Mouse (Mus musculus): ENCODE measurements around the gene Radil. TPM values are rescaled to one million over a fixed set of nuclear protein-coding genes. Genes with fewer than 3 reads are reported as not detected.

Radil gene
- polyA plus RNA-seq, 1 experiment from 2014 or later, result 5.1 TPM

- Histone ChIP-seq H3K9me3 (no peaks in the 10 kb centered on the region), H3K27ac (replicated peaks) (no peak overlapping the region), H3K4me3 (no peak overlapping the region), H3K27me3 (replicated peaks; ENCODE audit: low read depth, poor library complexity, severe bottlenecking) (no peaks in the 10 kb centered on the region), H3K4me1 (peaks cover 38% of the 10 kb centered on the region), H3K36me3 (replicated peaks) (peaks cover 71% of the 10 kb centered on the region)
- no peak for DNase-seq (ENCODE audit: low spot score)
- 93% methylated on average over 9 of the region's 9 CpGs for WGBS
Observed at GRCm38 (mm10) chr5:142450846-142451245, 100.1 kb downstream of the Radil start.

GRCm38 (mm10) chr5:142448623-142449022, 102.3 kb downstream of the Radil start:
- no peaks in the 10 kb centered on the region for H3K9me3 ChIP-seq
- 52% methylated on average over 12 of the region's 12 CpGs for WGBS
- H3K27ac ChIP-seq (replicated peaks), result peak overlapping the region; percentile 81
- no peaks in the 10 kb centered on the region for H3K27me3 ChIP-seq (replicated peaks; ENCODE audit: low read depth, poor library complexity, severe bottlenecking)
- no peak overlapping the region for H3K4me3 ChIP-seq
- H3K36me3 ChIP-seq (replicated peaks), result peaks cover 49% of the 10 kb centered on the region
- no peak for DNase-seq (ENCODE audit: low spot score)
- peaks cover 60% of the 10 kb centered on the region for H3K4me1 ChIP-seq

- H3K4me3 ChIP-seq, result peak overlapping the region; percentile 29; the same call in 1 of the 2 replicates
- peak; percentile 94 for DNase-seq (ENCODE audit: low spot score)
- H3K4me1 ChIP-seq, result peaks cover 66% of the 10 kb centered on the region
- H3K27me3 ChIP-seq (replicated peaks; ENCODE audit: low read depth, poor library complexity, severe bottlenecking), result no peaks in the 10 kb centered on the region
- H3K27ac ChIP-seq (replicated peaks), result peak overlapping the region; percentile 81
- peaks cover 43% of the 10 kb centered on the region for H3K36me3 ChIP-seq (replicated peaks)
- H3K9me3 ChIP-seq, result no peaks in the 10 kb centered on the region
- 9% methylated on average over 9 of the region's 9 CpGs for WGBS
Observed at GRCm38 (mm10) chr5:142448076-142448475, 102.8 kb downstream of the Radil start.

- peaks cover 22% of the 10 kb centered on the region for H3K36me3 ChIP-seq (replicated peaks)
- H3K27me3 ChIP-seq (replicated peaks; ENCODE audit: low read depth, poor library complexity, severe bottlenecking), result 0 out of 2 replicates have a peak, but pooled peaks cover 3% of the 10 kb centered on the region
- peak overlapping the region; percentile 72 for H3K27ac ChIP-seq (replicated peaks)
- peak; percentile 39 for DNase-seq (ENCODE audit: low spot score)
- peaks cover 76% of the 10 kb centered on the region for H3K4me1 ChIP-seq
- no peak overlapping the region for H3K4me3 ChIP-seq
- 40% methylated on average over 8 of the region's 8 CpGs for WGBS
- no peaks in the 10 kb centered on the region for H3K9me3 ChIP-seq
Observed at GRCm38 (mm10) chr5:142445709-142446108, 105.2 kb downstream of the Radil start.

GRCm38 (mm10) chr5:142444791-142445531, 105.9 kb downstream of the Radil start:
- no peak for DNase-seq (ENCODE audit: low spot score)
- no peak overlapping the region for H3K4me3 ChIP-seq
- 73% methylated on average over 11 of the region's 11 CpGs for WGBS
- H3K9me3 ChIP-seq, result no peaks in the 10 kb centered on the region
- peak overlapping the region; percentile 72 for H3K27ac ChIP-seq (replicated peaks)
- peaks cover 83% of the 10 kb centered on the region for H3K4me1 ChIP-seq
- H3K27me3 ChIP-seq (replicated peaks; ENCODE audit: low read depth, poor library complexity, severe bottlenecking), result 0 out of 2 replicates have a peak, but pooled peaks cover 3% of the 10 kb centered on the region
- H3K36me3 ChIP-seq (replicated peaks), result peaks cover 14% of the 10 kb centered on the region

- Histone ChIP-seq H3K4me3 (no peak overlapping the region), H3K9me3 (no peaks in the 10 kb centered on the region), H3K27me3 (replicated peaks; ENCODE audit: low read depth, poor library complexity, severe bottlenecking) (0 out of 2 replicates have a peak, but pooled peaks cover 3% of the 10 kb centered on the region), H3K36me3 (replicated peaks) (peaks cover 5% of the 10 kb centered on the region), H3K27ac (replicated peaks) (0 out of 2 replicates have a peak overlapping the region, but pooled peaks have one; percentile 11), H3K4me1 (peaks cover 93% of the 10 kb centered on the region)
- WGBS, result 74% methylated on average over 14 of the region's 14 CpGs
- DNase-seq (ENCODE audit: low spot score), result no peak
Observed at GRCm38 (mm10) chr5:142443994-142444393, 106.9 kb downstream of the Radil start.

GRCm38 (mm10) chr5:142443514-142443913, 107.4 kb downstream of the Radil start:
- no peak for DNase-seq (ENCODE audit: low spot score)
- Histone ChIP-seq H3K36me3 (replicated peaks) (peaks cover 5% of the 10 kb centered on the region), H3K27me3 (replicated peaks; ENCODE audit: low read depth, poor library complexity, severe bottlenecking) (0 out of 2 replicates have a peak, but pooled peaks cover 3% of the 10 kb centered on the region), H3K4me3 (no peak overlapping the region), H3K4me1 (peaks cover 93% of the 10 kb centered on the region), H3K27ac (replicated peaks) (0 out of 2 replicates have a peak overlapping the region, but pooled peaks have one; percentile 11), H3K9me3 (no peaks in the 10 kb centered on the region)
- 78% methylated on average over 15 of the region's 15 CpGs for WGBS

GRCm38 (mm10) chr5:142442045-142442440, 108.9 kb downstream of the Radil start:
- DNase-seq (ENCODE audit: low spot score), result no peak
- H3K4me1 ChIP-seq, result peaks cover 92% of the 10 kb centered on the region
- H3K27ac ChIP-seq (replicated peaks), result peak overlapping the region; percentile 84; the same call in 1 of the 2 replicates
- H3K27me3 ChIP-seq (replicated peaks; ENCODE audit: low read depth, poor library complexity, severe bottlenecking), result 0 out of 2 replicates have a peak, but pooled peaks cover 3% of the 10 kb centered on the region
- no peak overlapping the region for H3K4me3 ChIP-seq
- 86% methylated on average over 7 of the region's 7 CpGs for WGBS
- peaks cover 20% of the 10 kb centered on the region for H3K36me3 ChIP-seq (replicated peaks)
- no peaks in the 10 kb centered on the region for H3K9me3 ChIP-seq

- Histone ChIP-seq H3K4me1 (peaks cover 91% of the 10 kb centered on the region), H3K27ac (replicated peaks) (peak overlapping the region; percentile 84), H3K27me3 (replicated peaks; ENCODE audit: low read depth, poor library complexity, severe bottlenecking) (0 out of 2 replicates have a peak, but pooled peaks cover 3% of the 10 kb centered on the region), H3K9me3 (no peaks in the 10 kb centered on the region), H3K36me3 (replicated peaks) (peaks cover 26% of the 10 kb centered on the region), H3K4me3 (peak overlapping the region; percentile 56)
- DNase-seq (ENCODE audit: low spot score), result no peak
- 61% methylated on average over 22 of the region's 22 CpGs for WGBS
Observed at GRCm38 (mm10) chr5:142441332-142442044, 109.4 kb downstream of the Radil start.

GRCm38 (mm10) chr5:142440451-142441147, 110.3 kb downstream of the Radil start:
- H3K36me3 ChIP-seq (replicated peaks), result peaks cover 35% of the 10 kb centered on the region
- no peaks in the 10 kb centered on the region for H3K9me3 ChIP-seq
- H3K27me3 ChIP-seq (replicated peaks; ENCODE audit: low read depth, poor library complexity, severe bottlenecking), result 0 out of 2 replicates have a peak, but pooled peaks cover 3% of the 10 kb centered on the region
- under 1% methylated on average over 19 of the region's 19 CpGs for WGBS
- peak overlapping the region; percentile 56 for H3K4me3 ChIP-seq
- peak; percentile 91 for DNase-seq (ENCODE audit: low spot score)
- H3K27ac ChIP-seq (replicated peaks), result peak overlapping the region; percentile 84
- H3K4me1 ChIP-seq, result peaks cover 83% of the 10 kb centered on the region

- peak; percentile 65 for DNase-seq (ENCODE audit: low spot score)
- peaks cover 77% of the 10 kb centered on the region for H3K4me1 ChIP-seq
Observed at GRCm38 (mm10) chr5:142439911-142440432, 110.9 kb downstream of the Radil start.

More at GRCm38 (mm10) chr5:142439911-142440432, 110.9 kb downstream of the Radil start:
- no peaks in the 10 kb centered on the region for H3K9me3 ChIP-seq
- peaks cover 41% of the 10 kb centered on the region for H3K36me3 ChIP-seq (replicated peaks)
- 2% methylated on average over 12 of the region's 12 CpGs for WGBS
- 0 out of 2 replicates have a peak, but pooled peaks cover 3% of the 10 kb centered on the region for H3K27me3 ChIP-seq (replicated peaks; ENCODE audit: low read depth, poor library complexity, severe bottlenecking)
- H3K4me3 ChIP-seq, result peak overlapping the region; percentile 56
- peak overlapping the region; percentile 84 for H3K27ac ChIP-seq (replicated peaks)
